Mouse (Mus musculus) MEL (cell line): Measurements from ENCODE around the gene Strap. TPM values are rescaled to one million over a fixed set of nuclear protein-coding genes. Genes with fewer than 3 reads are reported as not detected.

Experiments used
- DNase-seq: peaks from one replicate; pipeline ENCODE4 v3.0.0; 2011; ENCODE audit warnings: low read depth, low spot score
- H3K27ac ChIP-seq: 2 replicates; pipeline ENCODE4 v1.5.1; 2012; ENCODE audit warnings: low read depth, mild to moderate bottlenecking, control low read depth, low read length, moderate library complexity; ENCODE audit not compliant: control insufficient read depth
- H3K27me3 ChIP-seq, 2 experiments: fragments of 150-350 bp in 1 of 2; sonication (generic) in 1 of 2; 2 replicates each; pipeline ENCODE4 v1.6.1; 2012; ENCODE audit warnings: low read length in 2 of 2, mild to moderate bottlenecking in 2 of 2, improper control_type of control experiment in 1 of 2, moderate library complexity in 1 of 2; ENCODE audit not compliant: insufficient read depth in 2 of 2, control insufficient read depth in 1 of 2
- H3K36me3 ChIP-seq, 2 experiments: 2 replicates each; pipeline ENCODE4 v1.6.1; 2012 to 2014; ENCODE audit warnings: low read length in 2 of 2, improper control_type of control experiment in 1 of 2, inconsistent platforms in 1 of 2, mild to moderate bottlenecking in 1 of 2; ENCODE audit not compliant: insufficient read depth in 2 of 2, control insufficient read depth in 1 of 2
- H3K4me1 ChIP-seq, 2 experiments: fragments of 150-350 bp in 1 of 2; sonication (generic) in 1 of 2; 2 replicates each; pipeline ENCODE4 v1.6.1; 2012; ENCODE audit warnings: low read length in 2 of 2, improper control_type of control experiment in 1 of 2, mild to moderate bottlenecking in 1 of 2; ENCODE audit not compliant: insufficient read depth in 2 of 2, control insufficient read depth in 1 of 2
- H3K4me3 ChIP-seq, 2 experiments: fragments of 150-350 bp in 1 of 2; sonication (generic) in 1 of 2; 2 replicates each; pipeline ENCODE4 v1.5.1; 2012; ENCODE audit warnings: low read depth in 2 of 2, low read length in 2 of 2, mild to moderate bottlenecking in 2 of 2, moderate library complexity in 2 of 2, control low read depth in 1 of 2, improper control_type of control experiment in 1 of 2; ENCODE audit not compliant: control insufficient read depth in 1 of 2, insufficient read depth in 1 of 2
- H3K79me2 ChIP-seq: 2 replicates; pipeline ENCODE4 v1.6.1; 2012; ENCODE audit warnings: mild to moderate bottlenecking, low read length, moderate library complexity; ENCODE audit not compliant: control insufficient read depth, poor library complexity, insufficient read depth
- H3K9ac ChIP-seq: 2 replicates; pipeline ENCODE4 v1.6.1; 2012; ENCODE audit warnings: low read depth, mild to moderate bottlenecking, control low read depth, low read length, moderate library complexity; ENCODE audit not compliant: control insufficient read depth, poor library complexity, severe bottlenecking
- H3K9me3 ChIP-seq: fragments of 150-350 bp; sonication (generic); replicated peaks from 2 replicates; pipeline ENCODE4 v1.6.1; 2012; ENCODE audit warnings: mild to moderate bottlenecking, low read length, improper control_type of control experiment, moderate library complexity; ENCODE audit not compliant: insufficient read depth
- BHLHE40 ChIP-seq: IDR thresholded peaks from 2 replicates; pipeline ENCODE4 v1.6.1; 2012; ENCODE audit warnings: low read depth, mild to moderate bottlenecking, inconsistent platforms, low read length, improper control_type of control experiment, borderline replicate concordance
- CHD1 ChIP-seq: IDR thresholded peaks from 2 replicates; pipeline ENCODE4 v1.6.1; 2012; ENCODE audit warnings: low read depth, mild to moderate bottlenecking, inconsistent platforms, low read length, improper control_type of control experiment
- CTCF ChIP-seq, 3 experiments: IDR thresholded peaks in 2 of 3; conservative IDR thresholded peaks in 1 of 3; 2 replicates each; pipeline ENCODE4 v1.5.1; 2011 to 2012; ENCODE audit warnings: low read length in 3 of 3, low read depth in 2 of 3, mild to moderate bottlenecking in 2 of 3, improper control_type of control experiment in 1 of 3, inconsistent platforms in 1 of 3, mixed read lengths in 1 of 3, moderate library complexity in 1 of 3; ENCODE audit not compliant: control insufficient read depth in 1 of 3, insufficient read depth in 1 of 3, poor library complexity in 1 of 3, severe bottlenecking in 1 of 3
- E2F4 ChIP-seq: IDR thresholded peaks from 2 replicates; pipeline ENCODE4 v1.6.1; 2011; ENCODE audit warnings: low read depth, low read length, improper control_type of control experiment, borderline replicate concordance
- GABPA ChIP-seq: IDR thresholded peaks from 2 replicates; pipeline ENCODE4 v1.6.1; 2012; ENCODE audit warnings: low read depth, mild to moderate bottlenecking, inconsistent platforms, low read length, improper control_type of control experiment, moderate library complexity
- HCFC1 ChIP-seq: IDR thresholded peaks from 2 replicates; pipeline ENCODE4 v1.6.1; 2012; ENCODE audit warnings: low read depth, mild to moderate bottlenecking, inconsistent platforms, low read length, improper control_type of control experiment, moderate library complexity
- JUND ChIP-seq: IDR thresholded peaks from 2 replicates; pipeline ENCODE4 v1.6.1; 2011; ENCODE audit warnings: low read depth, mild to moderate bottlenecking, improper control_type of control experiment, low read length
- KAT2A ChIP-seq: conservative IDR thresholded peaks from 2 replicates; pipeline ENCODE4 v1.6.1; 2012; ENCODE audit warnings: low read depth, low read length, improper control_type of control experiment, inconsistent platforms
- MAFK ChIP-seq: IDR thresholded peaks from 2 replicates; pipeline ENCODE4 v1.6.1; 2011; ENCODE audit warnings: low read depth, mild to moderate bottlenecking, low read length, improper control_type of control experiment, borderline replicate concordance
- MAZ ChIP-seq: IDR thresholded peaks from 2 replicates; pipeline ENCODE4 v1.6.1; 2012; ENCODE audit warnings: low read depth, mild to moderate bottlenecking, inconsistent platforms, low read length, improper control_type of control experiment
- MEF2A ChIP-seq: IDR thresholded peaks from 2 replicates; pipeline ENCODE4 v1.6.1; 2014; ENCODE audit warnings: low read depth, mild to moderate bottlenecking, inconsistent platforms, low read length, improper control_type of control experiment; ENCODE audit not compliant: poor library complexity, insufficient replicate concordance, severe bottlenecking; ENCODE audit errors: extremely low read depth
- MYB ChIP-seq: IDR thresholded peaks from 2 replicates; pipeline ENCODE4 v1.6.1; 2011; ENCODE audit warnings: mild to moderate bottlenecking, low read depth, low read length, improper control_type of control experiment
- MYC ChIP-seq: IDR thresholded peaks from 2 replicates; pipeline ENCODE4 v1.6.1; 2011; ENCODE audit warnings: low read depth, mild to moderate bottlenecking, low read length, improper control_type of control experiment, moderate library complexity
- POLR2AphosphoS2 ChIP-seq: IDR thresholded peaks from 2 replicates; pipeline ENCODE4 v1.6.1; 2011; ENCODE audit warnings: low read length, improper control_type of control experiment
- POLR2AphosphoS5 ChIP-seq: IDR thresholded peaks from 2 replicates; pipeline ENCODE4 v1.6.1; 2012; ENCODE audit warnings: low read depth, borderline replicate concordance, mild to moderate bottlenecking, inconsistent platforms, low read length, moderate library complexity, mixed read lengths
- RCOR1 ChIP-seq: IDR thresholded peaks from 2 replicates; pipeline ENCODE4 v1.6.1; 2012; ENCODE audit warnings: low read depth, mild to moderate bottlenecking, inconsistent platforms, low read length, improper control_type of control experiment
- SIN3A ChIP-seq: IDR thresholded peaks from 2 replicates; pipeline ENCODE4 v1.6.1; 2012; ENCODE audit warnings: low read length, improper control_type of control experiment, inconsistent platforms
- SMC3 ChIP-seq: IDR thresholded peaks from 2 replicates; pipeline ENCODE4 v1.6.1; 2011; ENCODE audit warnings: low read depth, low read length, improper control_type of control experiment
- TAL1 ChIP-seq: IDR thresholded peaks from 2 replicates; pipeline ENCODE4 v1.6.1; 2012; ENCODE audit warnings: mild to moderate bottlenecking, inconsistent platforms, low read length, moderate library complexity, mixed read lengths
- TCF12 ChIP-seq: IDR thresholded peaks from 2 replicates; pipeline ENCODE4 v1.6.1; 2014; ENCODE audit warnings: low read depth, mild to moderate bottlenecking, inconsistent platforms, low read length, improper control_type of control experiment, moderate library complexity
- UBTF ChIP-seq: IDR thresholded peaks from 2 replicates; pipeline ENCODE4 v1.6.1; 2012; ENCODE audit warnings: low read depth, mild to moderate bottlenecking, inconsistent platforms, low read length, improper control_type of control experiment, moderate library complexity, borderline replicate concordance; ENCODE audit not compliant: insufficient read depth
- USF1 ChIP-seq: IDR thresholded peaks from 2 replicates; pipeline ENCODE4 v1.6.1; 2014; ENCODE audit warnings: low read depth, mild to moderate bottlenecking, inconsistent platforms, low read length, improper control_type of control experiment, moderate library complexity
- USF2 ChIP-seq, 2 experiments: IDR thresholded peaks; 2 replicates each; pipeline ENCODE4 v1.6.1; 2011 to 2012; ENCODE audit warnings: improper control_type of control experiment in 2 of 2, low read length in 2 of 2, borderline replicate concordance in 1 of 2, inconsistent platforms in 1 of 2, low read depth in 1 of 2, mild to moderate bottlenecking in 1 of 2; ENCODE audit not compliant: insufficient read depth in 1 of 2
- ZC3H11A ChIP-seq: IDR thresholded peaks from 2 replicates; pipeline ENCODE4 v1.6.1; 2012; ENCODE audit warnings: low read depth, mild to moderate bottlenecking, inconsistent platforms, low read length, improper control_type of control experiment
- ZKSCAN1 ChIP-seq: IDR thresholded peaks from 2 replicates; pipeline ENCODE4 v1.6.1; 2012; ENCODE audit warnings: low read depth, mild to moderate bottlenecking, inconsistent platforms, low read length, improper control_type of control experiment, moderate library complexity
- ZNF384 ChIP-seq: IDR thresholded peaks from 2 replicates; pipeline ENCODE4 v1.6.1; 2012; ENCODE audit warnings: low read depth, mild to moderate bottlenecking, inconsistent platforms, low read length, improper control_type of control experiment
- polyA plus RNA-seq, 2 experiments: library from polyadenylated mRNA; stranded (reverse) in 1 of 2; unstranded in 1 of 2; fragments of >175 nt in 1 of 2; fragments of >200 nt in 1 of 2; gene quantifications; 2 replicates each; pipeline versions ENCODE4 v1.2.1 to v1.2.4; 2012; ENCODE audit warnings: low replicate concordance in 2 of 2, low read depth in 1 of 2; ENCODE audit not compliant: insufficient read length in 2 of 2, insufficient read depth in 1 of 2, missing spikeins in 1 of 2
- total RNA-seq: library from RNA; depleted of rRNA; stranded (reverse); fragments of 300-350 nt; gene quantifications from 2 replicates; pipeline ENCODE4 v1.2.3, GENCODE M21; 2012

The Strap gene
- total and polyA plus RNA-seq, 3 experiments = 142 to 194 TPM; not detected in 1

DNA sequence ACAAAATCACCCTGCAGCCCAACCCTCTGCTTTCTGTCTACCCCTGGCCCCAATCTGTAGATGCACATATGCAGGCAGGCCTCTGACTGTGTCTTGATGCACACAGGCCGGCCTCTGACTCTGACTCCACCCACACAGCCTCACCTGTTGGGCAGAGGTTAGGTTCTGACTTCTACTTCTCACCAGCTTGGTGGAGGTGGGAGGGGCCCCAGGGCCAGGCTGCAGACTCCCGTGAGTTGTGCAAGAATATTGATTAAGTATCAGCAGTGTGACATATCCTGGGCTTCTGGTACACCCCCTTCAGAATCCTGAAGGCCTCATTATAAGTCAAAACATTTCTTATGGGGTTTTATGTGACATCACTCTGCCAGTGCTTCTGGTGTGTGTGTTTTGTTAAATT is 54.8 kb downstream of the Strap start:
- Histone ChIP-seq H3K27ac (no peak overlapping the region), H3K36me3 (no peaks in the 10 kb centered on the region)

DNA sequence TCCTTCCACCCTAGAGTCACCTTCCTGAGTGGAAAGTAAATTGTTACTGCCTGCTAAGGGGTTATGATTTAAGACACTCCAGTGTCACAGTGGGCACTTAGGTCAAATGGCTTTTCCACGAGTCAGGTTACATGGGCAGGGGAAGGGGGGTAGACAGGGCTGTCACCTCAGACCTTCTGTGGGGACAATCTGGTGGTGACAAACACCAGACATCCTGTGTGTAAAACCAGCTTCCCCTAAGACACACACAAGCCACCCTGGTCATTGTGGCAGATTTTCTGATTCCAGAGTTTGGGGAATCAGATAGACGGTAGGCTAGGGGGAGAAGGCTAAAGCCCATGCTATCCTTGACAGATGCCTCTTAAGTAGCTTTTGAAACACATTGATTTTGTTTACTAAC is 60.6 kb downstream of the Strap start:
- no peak for TF ChIP-seq USF1
- TF ChIP-seq TCF12 = no peak
- no peak for TF ChIP-seq CTCF (IDR thresholded peaks at IDR 0.05 in 2 of 3, conservative IDR thresholded peaks at IDR 0.05 in 1 of 3; ENCODE audit: control insufficient read depth in 1 of 3, insufficient read depth in 1 of 3, low read depth in 2 of 3, low read length in 3 of 3, poor library complexity in 1 of 3, severe bottlenecking in 1 of 3)
- TF ChIP-seq HCFC1 = no peak
- no peak for TF ChIP-seq UBTF
- no peak for TF ChIP-seq BHLHE40
- no peak for TF ChIP-seq KAT2A
- no peak for TF ChIP-seq MAZ
- no peak for TF ChIP-seq POLR2AphosphoS5
- TF ChIP-seq ZC3H11A = no peak
- H3K36me3 ChIP-seq = no peaks in the 10 kb centered on the region; a peak in 1 of 4 replicates

More for the DNA sequence above, 54.8 kb downstream of the Strap start:
- H3K4me3 ChIP-seq = no peak overlapping the region
- no peaks in the 10 kb centered on the region for H3K27me3 ChIP-seq
- no peaks in the 10 kb centered on the region for H3K9me3 ChIP-seq
- no peaks in the 10 kb centered on the region for H3K4me1 ChIP-seq
- H3K9ac ChIP-seq = no peak overlapping the region
- no peaks in the 10 kb centered on the region for H3K79me2 ChIP-seq
- TF ChIP-seq POLR2AphosphoS2 = no peak
- no peak for TF ChIP-seq POLR2AphosphoS5
- TF ChIP-seq MAFK = no peak
- TF ChIP-seq JUND = no peak
- no peak for TF ChIP-seq RCOR1
- no peak for TF ChIP-seq E2F4
- no peak for TF ChIP-seq MEF2A
- TF ChIP-seq SIN3A = no peak
- no peak for TF ChIP-seq GABPA
- no peak for TF ChIP-seq BHLHE40
- no peak for TF ChIP-seq TAL1
- TF ChIP-seq MYC = no peak
- no peak for TF ChIP-seq CHD1
- no peak for TF ChIP-seq ZKSCAN1
- TF ChIP-seq USF2 (IDR thresholded peaks at IDR 0.05; ENCODE audit: borderline replicate concordance in 1 of 2, insufficient read depth in 1 of 2, low read depth in 1 of 2, low read length in 2 of 2) = no peak
- no peak for TF ChIP-seq MYB
- TF ChIP-seq ZNF384 = no peak
- no peak for TF ChIP-seq UBTF
- no peak for TF ChIP-seq SMC3
- DNase-seq = no peak

More for the DNA sequence above, 60.6 kb downstream of the Strap start:
- Histone ChIP-seq H3K27me3 (no peaks in the 10 kb centered on the region), H3K4me1 (no peaks in the 10 kb centered on the region), H3K4me3 (no peak overlapping the region), H3K9ac (no peak overlapping the region), H3K27ac (no peak overlapping the region), H3K79me2 (no peaks in the 10 kb centered on the region), H3K9me3 (no peaks in the 10 kb centered on the region)
- no peak for DNase-seq
